Mouse (Mus musculus) neural tube, embryonic 11.5 days (tissue): ENCODE results near the gene Iqschfp. TPM values are rescaled to one million over a fixed set of nuclear protein-coding genes. Genes with fewer than 3 reads are reported as not detected.

Source experiments
- ATAC-seq: fragments of 200-750 bp; cut with Nextera tagmentation; 2 replicates; pipeline ENCODE4 v1.8.0; 2017; ENCODE audit warnings: moderate number of reproducible peaks, mild to moderate bottlenecking, moderate TSS enrichment, moderate library complexity; ENCODE audit not compliant: insufficient read depth, low FRiP score, low TSS enrichment
- DNase-seq: peaks from one replicate; pipeline ENCODE4 v3.0.0-alpha.2; 2015; ENCODE audit warnings: low spot score
- H3K27ac ChIP-seq: fragments of 300-500 bp; sonication (generic); 2 replicates; pipeline ENCODE4 v1.5.1; 2014; ENCODE audit warnings: low read depth, mild to moderate bottlenecking, low read length
- H3K27me3 ChIP-seq: fragments of 300-500 bp; sonication (generic); 2 replicates; pipeline ENCODE4 v1.6.1; 2014; ENCODE audit warnings: mild to moderate bottlenecking, low read length, mixed read lengths; ENCODE audit not compliant: control insufficient read depth, insufficient read depth
- H3K36me3 ChIP-seq: fragments of 300-500 bp; sonication (generic); 2 replicates; pipeline ENCODE4 v1.6.1; 2014; ENCODE audit warnings: mild to moderate bottlenecking, low read length, moderate library complexity, mixed read lengths; ENCODE audit not compliant: control insufficient read depth, insufficient read depth
- H3K4me1 ChIP-seq: fragments of 300-500 bp; sonication (generic); 2 replicates; pipeline ENCODE4 v1.6.1; 2014; ENCODE audit warnings: low read length, mixed read lengths; ENCODE audit not compliant: control insufficient read depth, insufficient read depth
- H3K4me2 ChIP-seq: fragments of 300-500 bp; sonication (generic); 2 replicates; pipeline ENCODE4 v1.6.1; 2014; ENCODE audit warnings: low read depth, mild to moderate bottlenecking, moderate library complexity
- H3K4me3 ChIP-seq: fragments of 300-500 bp; sonication (generic); 2 replicates; pipeline ENCODE4 v1.5.1; 2014; ENCODE audit warnings: low read depth, low read length
- H3K9ac ChIP-seq: fragments of 300-500 bp; sonication (generic); 2 replicates; pipeline ENCODE4 v1.6.1; 2014; ENCODE audit warnings: mild to moderate bottlenecking, low read length
- H3K9me3 ChIP-seq: fragments of 300-500 bp; sonication (generic); 2 replicates; pipeline ENCODE4 v1.6.1; 2016; ENCODE audit warnings: low read length; ENCODE audit not compliant: control insufficient read depth
- WGBS: fragments of 180-500 bp; shearing (Covaris S2); extraction: QIAGEN DNeasy Blood & Tissue Kit; methylation state at CpG from one replicate; pipeline ENCODE4 v1.1.7; 2014; 5-methylcytosine and 5-hydroxymethylcytosine counted together
- polyA plus RNA-seq: library from polyadenylated mRNA; unstranded; fragments of >200 nt; fragmentation: Nextera tagmentation; extraction: Ambion mirVana; gene quantifications from 2 replicates; pipeline ENCODE4 v1.2.1, GENCODE M21; 2014

Gene Iqschfp
- polyA plus RNA-seq, 1 experiment from 2014 or later: 0.37 TPM

DNA sequence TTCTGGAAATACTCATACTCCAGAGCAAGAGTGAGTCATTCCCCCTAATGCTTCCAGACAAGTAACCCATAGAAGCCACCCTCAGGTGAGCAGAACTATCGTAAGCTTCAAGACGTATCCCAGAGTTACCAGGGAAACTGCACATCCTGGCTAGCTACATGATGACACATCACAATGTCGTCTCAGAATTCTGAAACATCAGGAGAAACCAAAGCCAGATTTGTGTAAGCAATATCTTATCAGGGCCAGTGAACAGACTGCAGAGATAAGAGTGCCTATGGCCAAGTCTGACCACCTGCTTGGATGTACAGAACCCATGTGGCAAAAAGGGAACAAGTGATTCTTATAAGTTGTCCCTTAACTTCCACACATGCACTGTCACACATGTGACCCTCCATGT is 612.8 kb downstream of the Iqschfp start:
- Histone ChIP-seq H3K4me2 (no peak overlapping the region), H3K4me1 (no peaks in the 10 kb centered on the region), H3K4me3 (no peak overlapping the region), H3K36me3 (no peaks in the 10 kb centered on the region), H3K9me3 (no peaks in the 10 kb centered on the region), H3K9ac (no peak overlapping the region), H3K27ac (no peak overlapping the region), H3K27me3 (no peaks in the 10 kb centered on the region)
- 87% methylated on average over 3 of the region's 3 CpGs for WGBS
- DNase-seq (no peak), ATAC-seq (no peak)

DNA sequence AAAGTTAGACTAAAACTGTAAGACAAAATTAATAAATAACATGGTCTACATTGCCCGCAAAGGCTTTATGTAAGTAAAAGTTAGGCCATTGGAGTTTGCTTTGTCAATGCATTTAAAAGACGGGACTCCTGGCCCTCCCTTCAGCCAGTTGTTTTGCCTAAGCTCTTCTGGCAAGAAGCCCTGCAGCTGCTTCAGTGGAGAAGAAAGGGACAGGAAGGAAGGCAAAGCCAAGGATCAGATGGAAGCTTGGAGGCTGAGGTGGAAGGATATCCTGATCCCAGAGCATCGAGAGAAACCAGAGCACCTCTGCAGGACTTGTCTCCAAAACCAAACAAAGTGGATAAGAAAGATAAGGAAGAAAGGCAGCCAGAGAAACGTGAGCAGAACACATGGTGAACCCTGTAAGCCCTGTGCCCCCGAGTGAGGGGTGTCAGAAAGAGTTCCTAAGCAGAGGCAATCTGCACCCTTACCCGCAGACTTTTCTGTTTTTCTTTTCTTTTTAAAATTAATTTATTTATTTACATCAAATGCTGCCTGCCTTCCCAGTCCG is 614.8 kb downstream of the Iqschfp start:
- ATAC-seq: no peak
- no peak for DNase-seq
- H3K9me3 ChIP-seq: no peaks in the 10 kb centered on the region
- no peak overlapping the region for H3K4me3 ChIP-seq
- no peak overlapping the region for H3K27ac ChIP-seq
- no peaks in the 10 kb centered on the region for H3K36me3 ChIP-seq
- H3K4me2 ChIP-seq: no peak overlapping the region
- WGBS: 79% methylated on average over 7 of the region's 7 CpGs
- H3K4me1 ChIP-seq: no peaks in the 10 kb centered on the region
- H3K27me3 ChIP-seq: no peaks in the 10 kb centered on the region
- H3K9ac ChIP-seq: no peak overlapping the region

DNA sequence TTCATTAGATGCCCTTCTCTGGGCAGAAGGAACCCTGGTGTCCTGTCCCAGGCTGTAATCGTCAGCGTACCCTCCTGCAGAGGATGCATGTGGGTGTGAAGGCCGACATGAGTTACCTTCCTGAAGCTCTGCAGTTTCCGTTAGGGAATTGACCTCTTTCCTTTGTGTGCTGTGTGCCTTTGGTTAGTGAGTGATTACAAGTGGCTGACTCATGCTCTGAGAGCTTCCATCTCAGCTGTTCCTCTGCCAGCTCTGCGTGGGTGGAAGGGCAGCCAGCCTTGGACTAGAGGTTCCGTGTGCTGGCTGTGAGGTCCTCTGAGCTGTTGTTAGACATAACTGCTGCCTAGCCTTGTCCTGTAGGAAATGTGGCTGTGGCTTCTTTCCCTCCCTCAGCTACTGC is 616.6 kb downstream of the Iqschfp start:
- no peak for DNase-seq
- Histone ChIP-seq H3K4me2 (no peak overlapping the region), H3K4me3 (no peak overlapping the region), H3K27me3 (no peaks in the 10 kb centered on the region), H3K9me3 (no peaks in the 10 kb centered on the region), H3K36me3 (no peaks in the 10 kb centered on the region), H3K4me1 (no peaks in the 10 kb centered on the region), H3K9ac (no peak overlapping the region), H3K27ac (no peak overlapping the region)
- no peak for ATAC-seq
- 63% methylated on average over 6 of the region's 6 CpGs for WGBS

DNA sequence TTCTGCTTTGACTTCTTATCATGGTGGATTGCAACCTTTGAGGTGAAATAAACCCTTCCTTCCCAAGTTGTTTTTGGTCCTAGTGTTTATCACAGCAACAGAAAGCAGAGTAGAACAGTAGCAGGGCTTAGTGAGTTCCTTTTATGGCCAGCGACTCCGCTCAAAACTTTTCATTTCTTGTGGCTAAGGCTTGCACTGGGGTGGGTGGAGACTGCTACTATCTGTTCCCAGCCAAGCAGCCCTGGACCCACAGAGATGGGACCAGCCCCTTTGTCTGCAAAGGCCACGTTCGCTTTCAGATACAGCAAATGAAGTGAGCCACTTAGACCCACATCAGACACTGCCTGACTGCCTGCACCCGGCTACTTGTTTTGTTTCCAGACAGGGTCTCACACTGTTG is 618.8 kb downstream of the Iqschfp start:
- Histone ChIP-seq H3K4me1 (no peaks in the 10 kb centered on the region), H3K9ac (no peak overlapping the region), H3K36me3 (no peaks in the 10 kb centered on the region), H3K4me2 (no peak overlapping the region), H3K27me3 (no peaks in the 10 kb centered on the region), H3K9me3 (no peaks in the 10 kb centered on the region), H3K4me3 (no peak overlapping the region), H3K27ac (no peak overlapping the region)
- no peak for DNase-seq
- ATAC-seq: no peak
- 80% methylated on average over 5 of the region's 5 CpGs for WGBS

DNA sequence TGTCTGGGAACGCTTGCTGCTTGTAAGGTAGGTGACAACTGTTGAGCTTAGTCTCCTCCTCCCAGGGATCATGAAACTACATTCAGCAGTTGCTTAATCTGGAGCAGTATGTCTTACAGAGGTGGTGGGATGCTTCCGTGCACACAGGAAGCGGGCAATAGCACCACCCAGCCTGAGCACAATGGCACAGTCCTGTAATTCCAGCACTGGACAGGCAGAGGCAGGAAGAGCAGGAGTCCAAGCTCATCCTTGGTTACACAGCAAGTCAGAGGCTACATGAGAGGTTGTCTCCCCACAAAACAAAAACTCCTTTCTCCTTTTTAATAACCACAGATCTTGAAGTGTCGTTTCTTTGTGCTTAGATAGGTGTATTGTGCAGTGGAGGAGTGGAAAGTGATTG is 619.7 kb downstream of the Iqschfp start:
- Histone ChIP-seq H3K9me3 (no peaks in the 10 kb centered on the region), H3K4me1 (no peaks in the 10 kb centered on the region), H3K9ac (no peak overlapping the region), H3K4me3 (no peak overlapping the region), H3K36me3 (no peaks in the 10 kb centered on the region), H3K27ac (no peak overlapping the region), H3K27me3 (no peaks in the 10 kb centered on the region), H3K4me2 (no peak overlapping the region)
- DNase-seq (no peak), ATAC-seq (no peak)
- 76% methylated on average over 4 of the region's 4 CpGs for WGBS

DNA sequence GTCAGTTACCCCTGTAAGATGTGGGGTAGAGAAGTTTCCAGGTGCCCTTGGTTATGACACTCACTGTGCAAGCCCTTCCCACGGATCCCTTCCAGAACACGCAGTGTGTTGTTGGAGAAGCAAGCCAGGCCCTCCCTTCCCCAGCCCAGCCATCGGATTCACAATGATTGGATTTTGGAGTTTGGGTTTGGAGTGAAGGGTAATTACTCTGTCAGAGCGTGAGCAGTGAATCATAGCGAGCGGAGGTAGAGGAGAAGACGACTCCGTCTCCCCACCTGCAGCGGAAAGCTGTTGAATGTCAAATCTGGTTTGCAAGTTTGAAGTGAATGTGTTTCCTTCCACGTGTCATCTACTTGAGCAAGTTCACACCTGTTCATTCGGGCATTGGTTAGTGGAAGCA is 620.3 kb downstream of the Iqschfp start:
- WGBS: 81% methylated on average over 11 of the region's 11 CpGs
- no peak overlapping the region for H3K4me3 ChIP-seq
- no peak overlapping the region for H3K4me2 ChIP-seq
- H3K9me3 ChIP-seq: no peaks in the 10 kb centered on the region
- no peaks in the 10 kb centered on the region for H3K4me1 ChIP-seq
- no peak overlapping the region for H3K27ac ChIP-seq
- H3K9ac ChIP-seq: no peak overlapping the region
- no peaks in the 10 kb centered on the region for H3K27me3 ChIP-seq
- no peaks in the 10 kb centered on the region for H3K36me3 ChIP-seq
- ATAC-seq: no peak
- DNase-seq: no peak

DNA sequence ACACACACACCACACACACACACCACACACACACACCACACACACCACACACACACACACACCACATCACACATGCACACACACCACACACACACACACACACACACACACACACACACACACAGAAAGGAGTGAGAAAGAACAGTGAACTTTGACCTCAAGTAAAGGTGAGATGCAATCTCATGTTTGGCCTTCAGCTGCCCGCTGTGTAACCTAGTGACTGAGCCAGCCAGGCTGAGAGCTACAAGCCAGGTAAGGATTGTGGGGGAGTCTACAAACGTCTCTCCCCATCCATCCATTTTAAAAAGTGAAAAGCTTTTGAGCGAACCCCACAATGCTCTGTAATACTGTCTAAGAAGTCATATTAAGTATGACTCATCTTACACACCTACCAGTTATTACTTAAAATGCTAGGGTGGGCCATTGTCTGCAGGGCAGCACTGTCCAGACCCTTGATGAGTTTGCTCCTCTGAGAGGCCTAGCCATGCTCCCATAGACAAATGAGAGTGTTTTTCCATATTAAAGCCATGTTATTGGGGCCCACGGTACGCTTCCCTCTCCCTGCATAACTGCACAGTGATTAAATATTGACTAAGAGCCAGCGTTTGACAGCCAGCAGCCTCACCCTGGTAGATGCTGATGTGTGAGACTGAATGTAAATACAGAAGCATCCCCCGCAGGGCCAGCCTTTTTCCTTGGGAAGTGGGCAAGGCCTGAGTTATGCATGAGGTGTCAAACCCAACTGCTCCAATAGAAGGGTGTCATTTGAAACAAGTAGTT is 621.5 kb downstream of the Iqschfp start:
- Histone ChIP-seq H3K9ac (no peak overlapping the region), H3K9me3 (no peaks in the 10 kb centered on the region), H3K36me3 (no peaks in the 10 kb centered on the region), H3K27me3 (no peaks in the 10 kb centered on the region), H3K4me2 (no peak overlapping the region), H3K27ac (no peak overlapping the region), H3K4me1 (no peaks in the 10 kb centered on the region), H3K4me3 (no peak overlapping the region)
- ATAC-seq: peak; percentile 88
- peak; percentile 68 for DNase-seq
- 46% methylated on average over 7 of the region's 7 CpGs for WGBS

DNA sequence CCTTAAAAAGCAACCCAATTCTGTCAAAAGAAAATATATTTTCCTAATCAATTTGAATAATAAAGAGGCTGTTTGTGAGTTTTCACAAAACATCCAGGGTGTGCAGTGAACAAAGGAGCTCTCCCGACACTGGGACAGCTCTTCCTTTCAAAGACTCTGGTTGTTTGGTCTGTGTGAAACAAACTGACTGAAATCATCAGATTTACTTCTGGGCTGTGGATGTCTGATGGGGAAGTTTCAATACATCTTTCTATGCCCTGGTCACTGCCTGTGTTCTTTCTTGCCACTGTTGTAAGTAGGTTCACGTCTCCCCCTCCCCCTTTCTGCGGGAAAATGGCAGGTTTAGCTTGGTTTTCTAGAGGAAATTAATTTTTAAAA is 622.1 kb downstream of the Iqschfp start:
- Histone ChIP-seq H3K36me3 (no peaks in the 10 kb centered on the region), H3K27ac (no peak overlapping the region), H3K27me3 (no peaks in the 10 kb centered on the region), H3K9me3 (no peaks in the 10 kb centered on the region), H3K9ac (no peak overlapping the region), H3K4me3 (no peak overlapping the region), H3K4me2 (no peak overlapping the region), H3K4me1 (no peaks in the 10 kb centered on the region)
- ATAC-seq (peak; percentile 87), DNase-seq (no peak)
- WGBS: 59% methylated on average over 3 of the region's 3 CpGs

DNA sequence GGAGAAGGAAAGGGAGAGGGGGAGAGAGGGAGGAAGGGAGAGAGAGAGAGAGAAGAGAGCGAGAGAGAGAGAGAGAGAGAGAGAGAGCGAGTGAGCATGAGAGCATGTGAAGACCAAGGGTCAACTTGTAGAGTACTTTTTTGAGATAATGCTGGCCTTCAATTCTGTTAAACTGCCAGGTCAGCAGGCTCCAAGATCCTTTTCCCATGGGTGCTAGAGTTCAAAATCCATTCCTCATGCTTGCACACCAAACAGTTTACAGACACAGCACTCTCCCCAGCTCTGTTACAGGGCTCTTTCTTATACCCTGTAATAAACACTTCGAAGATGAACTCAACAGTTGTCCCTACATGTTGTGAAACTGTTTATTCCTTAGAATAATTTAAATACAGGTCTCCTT is 622.7 kb downstream of the Iqschfp start:
- H3K4me3 ChIP-seq: no peak overlapping the region
- 80% methylated on average over 3 of the region's 3 CpGs for WGBS
- H3K4me2 ChIP-seq: no peak overlapping the region
- H3K27me3 ChIP-seq: no peaks in the 10 kb centered on the region
- H3K9ac ChIP-seq: no peak overlapping the region
- H3K4me1 ChIP-seq: no peaks in the 10 kb centered on the region
- DNase-seq (no peak), ATAC-seq (no peak)
- no peaks in the 10 kb centered on the region for H3K36me3 ChIP-seq
- H3K9me3 ChIP-seq: no peaks in the 10 kb centered on the region
- no peak overlapping the region for H3K27ac ChIP-seq
